Mouse (Mus musculus): ENCODE results near the gene 1110059G10Rik.

1110059G10Rik gene

DNA sequence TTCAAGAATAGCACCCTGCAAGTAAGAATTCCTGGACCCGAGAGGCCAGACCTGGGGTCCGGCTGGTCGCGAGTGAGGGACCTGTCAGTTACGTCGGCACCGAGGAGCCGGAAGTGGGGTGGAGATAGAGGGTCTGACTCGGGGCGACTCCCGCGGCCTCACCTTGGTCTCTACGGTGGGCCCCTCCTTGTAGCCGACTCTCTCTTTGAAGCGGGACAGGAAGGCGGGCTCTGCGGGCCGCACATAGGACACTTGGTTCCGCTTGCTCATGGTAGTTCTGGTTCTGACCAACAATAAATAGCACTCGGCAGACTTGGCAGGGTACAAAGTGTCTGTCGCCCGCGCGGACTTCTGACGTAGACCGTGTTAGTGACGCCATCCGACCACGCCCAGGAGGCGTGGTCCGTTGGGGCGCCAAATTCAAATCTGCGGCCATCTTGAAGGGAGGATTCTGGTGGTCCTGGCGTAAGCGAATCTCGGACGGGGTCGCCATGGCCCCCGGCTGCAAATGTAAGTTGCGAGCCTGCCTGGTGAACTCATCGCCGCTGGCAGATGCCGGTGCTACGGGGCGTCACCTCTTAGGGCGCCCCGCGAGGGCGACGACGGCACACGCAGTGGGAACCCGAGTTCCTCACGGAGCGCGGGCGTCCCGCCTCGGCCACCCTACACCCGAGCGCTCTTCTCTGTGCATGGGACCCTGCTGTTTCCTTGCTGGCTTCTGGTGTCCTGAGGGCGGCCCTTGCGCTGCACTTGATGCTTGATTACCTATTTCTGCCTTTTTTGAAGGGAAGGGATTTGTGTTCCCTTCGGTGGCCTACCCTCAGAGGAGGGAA is at the start of gene 1110059G10Rik, which contains the start of gene Kif15:
Gene 1110059G10Rik (minus strand): TSS at position 358 of the 833 bp plus-strand sequence.
Gene Kif15 (plus strand): TSS at position 404 of the 833 bp plus-strand sequence.
- in situ Hi-C loops (cut with MboI, MseI): loop anchor here (10.0 kb wide), 2 partner anchors 216 to 656 kb away; partner anchors contain the start of gene Ano10

DNA sequence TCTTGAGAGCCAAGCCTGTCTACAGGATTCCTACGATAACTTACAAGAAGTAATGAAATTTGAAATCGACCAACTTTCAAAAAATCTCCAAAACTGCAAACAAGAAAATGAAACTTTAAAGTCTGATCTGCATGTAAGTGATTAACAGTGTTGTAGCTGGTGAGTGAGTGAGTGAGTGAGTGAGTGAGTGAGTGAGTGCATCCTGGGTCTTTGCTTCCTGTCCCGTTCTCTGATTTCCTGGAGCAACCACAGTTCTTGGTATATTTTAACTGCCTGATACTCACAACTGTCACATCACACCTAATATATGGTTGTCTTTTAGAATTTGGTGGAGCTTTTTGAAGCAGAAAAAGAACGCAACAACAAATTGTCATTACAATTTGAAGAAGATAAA is 48.4 kb upstream of the 1110059G10Rik start:
- in situ Hi-C loops (cut with MboI, MseI): no loop called here

DNA sequence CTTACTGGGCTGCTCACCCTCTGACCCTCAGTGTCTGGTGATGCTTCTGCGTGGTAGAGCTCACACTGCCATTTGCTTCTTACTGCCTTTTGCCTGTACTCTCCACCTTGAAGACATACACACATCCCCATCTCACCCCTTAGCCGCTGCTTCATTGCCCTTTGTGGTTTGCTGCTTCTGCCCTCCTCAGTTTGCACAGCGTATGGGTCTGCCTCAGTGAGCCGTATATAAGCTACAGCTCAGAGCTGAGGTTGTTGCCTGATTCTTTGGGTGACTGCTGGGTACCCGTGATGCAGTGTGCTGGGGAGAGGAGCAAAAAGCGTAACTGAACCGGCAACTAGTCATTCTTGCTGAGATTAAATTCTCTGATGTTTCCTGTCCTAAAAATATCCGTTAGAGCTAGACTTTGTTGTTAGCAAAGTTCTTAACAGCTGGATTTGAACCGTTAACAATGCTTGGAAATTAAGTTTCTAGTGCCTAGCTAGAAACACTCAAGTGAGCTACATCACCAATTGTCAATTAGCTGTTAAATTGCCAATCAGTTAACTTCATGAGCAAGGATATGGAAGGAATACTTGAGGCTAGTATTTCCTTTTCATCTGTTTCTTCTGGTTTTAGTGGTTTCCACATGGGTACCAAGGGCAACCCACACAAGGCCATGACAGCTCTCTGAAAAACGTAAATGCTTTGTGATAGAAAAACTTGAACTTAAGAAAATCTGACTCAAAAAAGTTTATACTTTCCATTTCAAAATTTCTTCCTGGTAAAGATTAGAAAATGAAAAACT is 47.8 kb upstream of the 1110059G10Rik start:
- in situ Hi-C loops (cut with MboI, MseI): no loop called here

DNA sequence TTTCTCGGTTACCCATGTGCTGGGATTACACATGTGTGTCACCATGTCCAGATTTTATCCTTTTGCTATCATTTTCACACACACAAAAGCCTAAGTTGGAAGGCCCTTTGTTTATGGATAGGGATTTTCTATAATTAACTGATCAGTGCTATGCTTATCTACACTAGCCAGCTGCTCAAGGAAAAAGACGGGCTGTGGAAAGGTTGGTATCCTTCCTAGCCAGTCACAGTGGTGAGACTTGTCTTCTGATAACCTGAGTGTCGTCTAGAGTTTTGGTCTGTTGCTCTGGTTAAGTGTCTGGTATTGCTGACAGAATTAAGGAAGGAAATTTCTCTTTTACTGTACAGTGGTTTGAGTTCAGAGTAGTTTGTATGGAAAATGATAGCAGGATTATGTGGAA is 21.9 kb downstream of the 1110059G10Rik start:
- in situ Hi-C loops (cut with MboI, MseI): no loop called here

DNA sequence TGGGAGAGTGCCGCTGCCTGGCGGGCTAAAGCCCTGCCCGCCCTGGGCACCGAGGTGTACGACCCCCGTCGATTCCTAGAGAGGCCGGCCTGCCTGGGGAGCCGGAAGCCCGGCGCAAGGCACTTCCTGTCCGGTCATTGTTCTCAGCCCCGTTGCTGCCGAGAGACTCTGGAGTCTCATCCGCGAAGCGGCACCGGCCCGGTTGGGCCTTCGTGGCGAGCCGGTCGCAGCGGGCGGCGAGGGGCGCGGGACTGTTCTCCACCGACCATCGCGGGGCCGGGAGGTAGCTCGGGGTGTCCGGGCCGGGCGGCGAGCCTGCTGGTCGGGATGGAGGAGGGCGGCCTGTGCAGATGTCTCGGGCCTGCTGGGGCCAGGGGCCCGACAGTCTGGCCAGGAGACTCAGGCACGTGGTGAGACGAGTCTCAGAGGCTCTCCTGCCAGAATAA is 27.8 kb downstream of the 1110059G10Rik start, which contains the start of gene Zfp105:
Gene Zfp105 (plus strand): TSS at position 137 of the 446 bp plus-strand sequence.
- in situ Hi-C loops (cut with MboI, MseI): no loop called here

DNA sequence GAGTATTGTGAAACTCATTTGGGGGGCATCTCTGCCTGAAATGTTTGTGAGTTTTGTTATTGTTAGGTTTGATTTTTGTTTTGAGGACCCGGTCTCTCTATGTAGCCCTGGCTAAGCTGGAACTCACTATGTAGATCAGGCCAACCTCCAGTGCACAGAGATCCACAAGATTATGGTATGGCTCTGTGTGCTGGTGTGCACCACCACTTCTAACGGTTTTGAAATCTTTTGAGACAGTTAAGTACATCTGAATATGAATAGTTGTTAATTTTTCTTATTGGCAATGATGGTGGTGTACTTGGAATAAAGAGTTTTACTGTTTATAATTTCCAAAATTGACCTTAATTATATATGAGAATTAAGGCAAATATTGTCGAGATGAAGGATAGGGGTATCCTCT is 28.4 kb downstream of the 1110059G10Rik start:
- in situ Hi-C loops (cut with MboI, MseI): no loop called here

DNA sequence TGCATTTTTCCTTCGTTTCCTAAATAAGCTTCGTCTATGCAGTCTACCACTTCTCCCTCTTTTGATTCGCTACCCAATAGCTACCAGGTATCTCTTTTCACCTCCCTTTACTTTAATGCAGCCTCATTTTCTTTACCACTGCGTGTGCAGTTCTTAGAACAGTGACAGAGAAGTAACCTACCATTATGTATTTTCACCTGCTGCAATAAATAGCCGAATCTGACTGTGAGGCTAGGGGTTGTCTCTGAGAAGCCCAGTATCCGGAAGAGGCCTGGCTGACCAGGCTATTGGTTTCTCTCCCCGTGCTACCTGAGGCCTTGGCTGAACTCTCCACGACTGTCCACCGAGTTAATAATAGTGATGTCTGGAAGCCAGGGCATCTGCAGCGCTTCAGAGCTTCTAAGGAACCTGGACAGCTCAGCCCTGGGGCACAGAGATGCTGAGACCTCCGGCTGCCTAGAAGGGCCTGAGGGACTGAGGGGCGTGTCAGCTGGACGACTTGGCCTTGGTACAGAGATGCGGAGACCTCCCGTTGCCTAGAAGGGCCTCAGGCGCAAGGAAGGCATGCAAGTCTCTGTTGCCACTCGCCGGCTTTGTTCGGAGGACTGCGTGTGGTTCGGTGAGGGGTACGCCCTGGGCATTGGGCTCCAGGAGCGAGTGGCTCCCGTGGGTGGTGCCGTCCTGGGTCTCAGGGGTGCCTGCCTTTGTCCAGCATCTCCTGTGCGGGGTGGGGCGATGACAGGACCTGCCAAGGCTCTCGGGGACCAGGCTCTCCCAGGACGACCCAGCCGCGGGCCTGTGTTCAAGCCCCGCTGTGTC is 47.9 kb downstream of the 1110059G10Rik start:
- in situ Hi-C loops (cut with MboI, MseI): no loop called here

DNA sequence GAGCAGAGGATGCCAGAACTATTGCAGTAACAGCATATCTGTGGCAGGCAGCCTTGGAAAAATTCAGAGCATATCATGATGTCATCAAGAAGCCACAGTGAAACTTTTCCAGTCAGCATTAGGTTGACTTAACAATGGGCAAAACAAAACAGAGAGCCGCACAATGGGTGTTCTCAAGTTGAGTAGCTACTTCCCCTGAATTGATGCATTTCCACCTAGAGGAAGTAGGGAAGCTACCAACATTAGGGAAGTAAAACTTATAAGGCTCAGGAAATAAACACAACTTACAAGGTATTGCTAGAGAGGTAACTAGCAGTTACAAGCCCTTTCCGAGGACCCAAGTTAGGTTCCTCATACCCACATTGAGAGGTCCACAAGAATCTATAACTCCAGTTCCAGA is 49.8 kb downstream of the 1110059G10Rik start:
- in situ Hi-C loops (cut with MboI, MseI): no loop called here

Data from T-helper 2 cell (primary cell).